Mouse (Mus musculus) ES-E14 (cell line): Measurements from ENCODE around the gene Rgma.

Experiments
- CHD2 ChIP-seq: IDR thresholded peaks from 2 replicates; pipeline ENCODE4 v1.6.1; 2014; ENCODE audit warnings: mild to moderate bottlenecking, low read depth, low read length, inconsistent platforms
- MAFK ChIP-seq: IDR thresholded peaks from 2 replicates; pipeline ENCODE4 v1.6.1; 2014; ENCODE audit warnings: mild to moderate bottlenecking, low read depth, low read length, inconsistent platforms; ENCODE audit not compliant: insufficient read depth

GRCm38 (mm10) chr7:73336380-73336779, 38.9 kb upstream of the Rgma start:
- no peak for TF ChIP-seq CHD2
- TF ChIP-seq MAFK, result no peak
